Mouse (Mus musculus): ENCODE data around the gene Procr.
"Not testable (repeated sequence)": the region's sequence is repeated elsewhere in the genome, so short reads cannot be mapped to it uniquely, and the experiment has no call there.

Gene Procr

GRCm38 (mm10) chr2:155751014-155751786 is at the start of gene Procr:
Gene Procr, plus strand, starts transcription at chr2:155751117.
- no peak for DNase-seq (ENCODE audit: extremely low read depth, low read depth, low spot score)

GRCm38 (mm10) chr2:155701399-155701919 is 49.5 kb upstream of the Procr start:
- no peak for DNase-seq (ENCODE audit: extremely low read depth, low read depth, low spot score)

- no peak for DNase-seq (ENCODE audit: extremely low read depth, low read depth, low spot score)
Observed at GRCm38 (mm10) chr2:155703630-155704029, 47.3 kb upstream of the Procr start.

GRCm38 (mm10) chr2:155707251-155707650 is 43.7 kb upstream of the Procr start:
- no peak for DNase-seq (ENCODE audit: extremely low read depth, low read depth, low spot score)

- no peak for DNase-seq (ENCODE audit: extremely low read depth, low read depth, low spot score)
Observed at GRCm38 (mm10) chr2:155710557-155710956, 40.4 kb upstream of the Procr start.

- no peak for DNase-seq (ENCODE audit: extremely low read depth, low read depth, low spot score)
Observed at GRCm38 (mm10) chr2:155717082-155717990, 33.6 kb upstream of the Procr start.

GRCm38 (mm10) chr2:155720585-155720984 is 30.3 kb upstream of the Procr start:
- DNase-seq (ENCODE audit: extremely low read depth, low read depth, low spot score): no peak

- DNase-seq (ENCODE audit: extremely low read depth, low read depth, low spot score): no peak
Observed at GRCm38 (mm10) chr2:155724036-155724435, 26.9 kb upstream of the Procr start.

GRCm38 (mm10) chr2:155724526-155724925 is 26.4 kb upstream of the Procr start:
- DNase-seq (ENCODE audit: extremely low read depth, low read depth, low spot score): no peak

- DNase-seq (ENCODE audit: extremely low read depth, low read depth, low spot score): peak; percentile 58
Observed at GRCm38 (mm10) chr2:155726302-155726701, 24.6 kb upstream of the Procr start.

- DNase-seq (ENCODE audit: extremely low read depth, low read depth, low spot score): no peak
Observed at GRCm38 (mm10) chr2:155727764-155728395, 23.0 kb upstream of the Procr start.

GRCm38 (mm10) chr2:155728742-155729141 is 22.2 kb upstream of the Procr start:
- no peak for DNase-seq (ENCODE audit: extremely low read depth, low read depth, low spot score)

GRCm38 (mm10) chr2:155729158-155729645 is 21.7 kb upstream of the Procr start, which contains the start of gene Edem2:
Gene Edem2, minus strand, starts transcription at chr2:155729475.
- peak; percentile 52 for DNase-seq (ENCODE audit: extremely low read depth, low read depth, low spot score)

- no peak for DNase-seq (ENCODE audit: extremely low read depth, low read depth, low spot score)
Observed at GRCm38 (mm10) chr2:155735080-155735479, 15.8 kb upstream of the Procr start.

- DNase-seq (ENCODE audit: extremely low read depth, low read depth, low spot score): not testable (repeated sequence)
Observed at GRCm38 (mm10) chr2:155735766-155736165, 15.2 kb upstream of the Procr start, which contains the start of gene Gm17581. Gene Gm17581, minus strand, starts transcription at chr2:155735866.

GRCm38 (mm10) chr2:155736936-155737335 is 14.0 kb upstream of the Procr start:
- no peak for DNase-seq (ENCODE audit: extremely low read depth, low read depth, low spot score)

GRCm38 (mm10) chr2:155737803-155738202 is 13.1 kb upstream of the Procr start:
- no peak for DNase-seq (ENCODE audit: extremely low read depth, low read depth, low spot score)

GRCm38 (mm10) chr2:155742211-155742610 is 8.7 kb upstream of the Procr start:
- no peak for DNase-seq (ENCODE audit: extremely low read depth, low read depth, low spot score)

- DNase-seq (ENCODE audit: extremely low read depth, low read depth, low spot score): no peak
Observed at GRCm38 (mm10) chr2:155742931-155743337, 8.0 kb upstream of the Procr start.

GRCm38 (mm10) chr2:155743351-155743750 is 7.6 kb upstream of the Procr start:
- no peak for DNase-seq (ENCODE audit: extremely low read depth, low read depth, low spot score)

GRCm38 (mm10) chr2:155745487-155745886 is 5.4 kb upstream of the Procr start:
- DNase-seq (ENCODE audit: extremely low read depth, low read depth, low spot score): no peak

Measured in fat pad, adult 2 months (tissue).